Mouse (Mus musculus) layer of hippocampus, adult 2 months (tissue): ENCODE results near the gene Tnp1. TPM values are rescaled to one million over a fixed set of nuclear protein-coding genes. Genes with fewer than 3 reads are reported as not detected.

Source experiments
- DNase-seq, 2 experiments: peaks; one replicate each; pipeline ENCODE4 v3.0.0; 2022; ENCODE audit warnings: low spot score in 2 of 2
- H3K27ac ChIP-seq: fragments of 200-600 bp; 2 replicates; pipeline ENCODE4 v1.8.1; 2022
- H3K4me3 ChIP-seq: fragments of 200-600 bp; 2 replicates; pipeline ENCODE4 v1.8.1; 2022; ENCODE audit warnings: mild to moderate bottlenecking
- CTCF ChIP-seq: fragments of 200-600 bp; conservative IDR thresholded peaks from 2 replicates; pipeline ENCODE4 v1.8.1; 2022; ENCODE audit warnings: antibody characterized with exemption, mild to moderate bottlenecking, moderate library complexity
- total RNA-seq, 2 experiments: library from RNA; stranded (reverse); gene quantifications; 2 replicates each; pipeline ENCODE4 v1.2.3; 2021

Tnp1 gene
- total RNA-seq, 2 experiments from 2014 or later = not detected

DNA sequence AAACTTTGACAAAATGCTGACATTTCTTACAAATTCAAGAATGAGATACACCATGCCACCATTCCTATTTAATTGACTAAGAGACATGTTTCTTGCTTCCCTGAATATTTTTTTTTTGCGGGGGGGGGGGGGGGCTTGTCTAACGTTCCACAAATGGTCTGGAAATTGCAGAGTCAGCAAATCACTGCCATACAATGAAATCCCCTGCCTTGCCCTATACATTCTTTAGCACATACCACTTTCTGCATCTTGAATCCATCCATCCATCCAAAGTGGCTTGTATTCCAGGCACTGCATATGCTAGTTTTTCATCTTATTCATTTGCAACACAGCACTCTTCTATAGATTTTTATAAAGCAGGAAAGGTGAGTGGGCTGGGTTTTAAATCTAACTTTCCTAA lies 23.5 kb downstream of the Tnp1 start:
- TF ChIP-seq CTCF = no peak
- Histone ChIP-seq H3K27ac (no peak overlapping the region), H3K4me3 (no peak overlapping the region)
- no peak for DNase-seq

DNA sequence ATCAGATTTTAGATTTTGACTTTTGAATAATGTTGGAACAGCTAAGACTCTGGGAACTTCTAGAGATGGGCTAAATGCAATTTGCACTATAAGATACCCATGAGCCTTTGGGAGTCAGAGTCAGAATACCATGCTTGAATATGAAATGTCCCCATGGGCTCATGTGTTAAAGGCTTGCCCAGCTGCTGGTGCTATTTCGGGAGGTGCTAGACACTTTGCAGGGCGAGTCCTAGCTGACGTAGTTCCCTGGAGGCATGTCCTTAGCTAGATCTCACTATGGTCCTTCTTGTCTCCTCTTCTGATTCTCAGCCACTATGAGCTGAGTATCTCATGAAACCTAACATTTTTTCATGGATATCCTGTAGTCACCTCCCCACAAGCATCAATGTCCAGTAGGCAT lies 26.8 kb downstream of the Tnp1 start:
- no peak overlapping the region for H3K27ac ChIP-seq
- no peak for TF ChIP-seq CTCF
- no peak overlapping the region for H3K4me3 ChIP-seq
- DNase-seq = no peak

DNA sequence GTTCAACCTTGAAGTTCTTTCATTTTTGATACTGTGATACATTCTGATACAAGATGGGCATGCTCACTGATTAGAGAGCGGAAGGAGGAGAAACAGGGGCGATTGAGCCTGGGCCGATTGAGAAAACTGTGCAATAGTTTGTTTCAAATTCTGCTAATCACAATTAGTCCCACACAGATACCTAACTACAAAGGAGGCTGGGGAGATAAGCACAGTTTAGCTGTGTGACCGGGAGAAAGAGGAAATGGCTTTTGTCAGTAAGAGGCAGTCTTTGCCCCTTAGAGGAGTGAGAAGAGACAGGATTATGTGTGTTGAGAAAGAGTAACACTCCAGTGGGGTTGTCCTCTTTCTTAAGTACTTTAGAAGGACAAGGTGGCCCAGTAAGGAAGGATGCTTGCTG lies 29.0 kb downstream of the Tnp1 start:
- no peak for TF ChIP-seq CTCF
- DNase-seq = no peak

DNA sequence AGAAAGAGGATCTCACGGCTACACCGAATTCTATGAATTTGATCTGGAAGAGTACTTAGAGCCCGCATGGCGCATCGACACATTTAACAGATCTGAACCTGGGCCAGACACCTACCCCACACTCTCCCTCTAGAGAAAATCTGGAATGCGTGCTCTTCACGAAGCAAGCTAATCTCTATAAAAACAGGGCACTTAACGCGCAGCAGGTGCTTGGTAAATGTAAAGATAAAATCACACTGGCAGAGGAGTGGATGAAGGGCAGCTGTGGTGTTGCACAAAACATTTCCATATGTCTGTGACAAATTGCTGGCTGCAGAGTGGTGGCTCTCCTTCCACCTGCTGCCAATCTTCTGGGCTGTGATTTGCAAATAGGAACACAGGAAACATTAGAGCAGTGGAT lies 36.8 kb downstream of the Tnp1 start:
- DNase-seq = no peak
- no peak for TF ChIP-seq CTCF
- Histone ChIP-seq H3K4me3 (no peak overlapping the region), H3K27ac (no peak overlapping the region)

More for the DNA sequence above, 29.0 kb downstream of the Tnp1 start:
- Histone ChIP-seq H3K4me3 (no peak overlapping the region), H3K27ac (no peak overlapping the region)

DNA sequence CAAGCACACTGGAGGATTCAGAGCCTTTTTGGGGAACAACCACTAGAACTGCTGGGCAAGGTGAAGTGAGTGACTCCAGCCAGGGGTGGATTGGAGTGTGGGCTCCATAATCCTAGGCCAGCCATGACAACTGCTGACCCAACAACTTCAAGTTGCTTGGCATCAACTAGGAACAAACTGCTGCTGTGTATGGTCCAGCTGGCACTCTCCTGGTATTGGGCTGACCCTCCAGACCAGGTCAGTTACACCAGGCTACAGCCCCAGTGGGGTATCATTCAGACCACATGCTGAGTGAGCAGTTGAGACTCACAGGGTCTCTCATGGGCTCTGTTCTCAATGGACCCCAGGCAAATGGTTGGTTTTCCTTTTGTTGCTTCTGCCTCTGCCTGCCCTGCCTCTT lies 41.5 kb downstream of the Tnp1 start:
- Histone ChIP-seq H3K27ac (no peak overlapping the region), H3K4me3 (no peak overlapping the region)
- DNase-seq = no peak
- no peak for TF ChIP-seq CTCF

DNA sequence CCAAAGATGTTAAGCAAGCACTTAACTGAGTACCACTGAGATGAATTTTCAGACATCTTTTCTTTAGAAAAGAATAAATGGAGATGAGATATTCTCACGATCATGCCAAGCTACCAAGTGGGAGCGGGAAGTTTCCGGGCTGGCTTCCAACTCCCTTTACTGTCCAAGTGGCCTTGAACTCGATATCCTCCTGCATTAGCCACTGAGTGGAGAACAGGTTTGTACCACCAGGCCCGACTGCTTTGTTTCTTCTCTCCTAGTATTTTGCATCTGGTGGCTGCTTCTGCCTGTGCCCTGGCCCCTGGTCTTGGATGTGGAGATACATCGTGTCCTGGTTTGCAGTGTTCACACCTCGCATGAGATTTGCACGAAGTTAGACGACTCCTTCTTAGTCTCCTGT lies 45.2 kb downstream of the Tnp1 start:
- no peak overlapping the region for H3K4me3 ChIP-seq
- H3K27ac ChIP-seq = no peak overlapping the region
- DNase-seq = no peak
- no peak for TF ChIP-seq CTCF

DNA sequence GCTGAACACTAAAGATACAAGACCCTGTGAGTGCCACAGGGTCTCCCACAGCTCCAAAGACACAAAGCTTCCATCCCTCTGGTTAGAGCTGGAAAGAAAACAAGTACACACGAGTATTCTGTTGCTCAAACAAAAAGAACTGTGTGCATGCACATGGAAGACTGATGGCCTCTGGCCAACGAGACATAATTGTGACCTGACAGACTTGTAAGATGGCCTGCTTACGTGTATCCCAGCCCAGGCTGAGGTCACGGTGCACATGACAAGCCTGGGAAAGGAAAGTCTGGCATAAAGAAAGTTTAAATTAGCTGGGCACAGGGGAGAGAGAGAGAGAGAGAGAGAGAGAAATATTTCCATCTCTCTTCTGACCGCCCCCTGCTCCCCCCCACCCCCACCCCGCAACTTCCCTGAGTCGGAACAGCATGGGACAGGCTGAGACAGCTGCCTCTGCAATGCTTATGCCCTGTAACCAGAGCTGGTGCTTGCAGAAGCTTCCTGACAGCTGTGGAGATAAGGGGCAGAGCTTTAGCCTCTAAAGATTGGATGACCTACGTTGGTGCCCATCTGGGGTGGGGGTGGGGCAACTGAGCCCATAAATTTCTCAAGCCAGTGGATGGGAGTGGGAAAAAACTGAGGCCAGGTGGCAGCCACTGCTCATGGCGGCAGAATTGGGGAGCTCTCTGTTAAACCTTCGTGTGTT lies 46.4 kb downstream of the Tnp1 start:
- TF ChIP-seq CTCF = no peak
- no peak for DNase-seq
- Histone ChIP-seq H3K4me3 (no peak overlapping the region), H3K27ac (no peak overlapping the region)

DNA sequence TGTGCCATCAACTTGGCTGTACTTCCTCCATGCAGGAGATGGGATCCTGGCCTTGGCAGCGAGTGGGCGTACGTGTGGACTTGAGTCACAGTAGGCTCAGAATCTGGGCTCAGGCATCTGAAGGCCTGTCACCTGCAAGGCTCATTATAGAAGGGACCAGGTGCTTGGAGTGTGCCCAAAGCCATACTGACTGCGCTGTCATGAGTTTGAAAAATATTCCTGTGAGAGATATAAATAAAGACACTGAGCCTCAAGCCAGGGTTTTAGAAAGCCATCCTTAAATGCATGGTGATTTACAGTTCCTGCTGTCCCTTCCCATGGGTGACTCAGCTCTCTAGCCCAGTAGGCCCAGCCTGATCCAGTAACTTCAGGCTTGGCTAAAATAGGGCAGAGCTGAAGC lies 49.3 kb downstream of the Tnp1 start:
- no peak for DNase-seq
- Histone ChIP-seq H3K27ac (no peak overlapping the region), H3K4me3 (no peak overlapping the region)
- no peak for TF ChIP-seq CTCF

Other genes starting within 250 kb of the Tnp1 start
- gene Igfbp2, start 191.4 kb downstream of the Tnp1 start, total RNA-seq = 10 to 100 TPM; 43.6 to 44.2 TPM
- 10 to 100 TPM; 72.5 to 79.3 TPM for gene Igfbp5, start 141.0 kb downstream of the Tnp1 start, total RNA-seq